Mouse (Mus musculus): ENCODE data around the gene Cnr2.

DNA sequence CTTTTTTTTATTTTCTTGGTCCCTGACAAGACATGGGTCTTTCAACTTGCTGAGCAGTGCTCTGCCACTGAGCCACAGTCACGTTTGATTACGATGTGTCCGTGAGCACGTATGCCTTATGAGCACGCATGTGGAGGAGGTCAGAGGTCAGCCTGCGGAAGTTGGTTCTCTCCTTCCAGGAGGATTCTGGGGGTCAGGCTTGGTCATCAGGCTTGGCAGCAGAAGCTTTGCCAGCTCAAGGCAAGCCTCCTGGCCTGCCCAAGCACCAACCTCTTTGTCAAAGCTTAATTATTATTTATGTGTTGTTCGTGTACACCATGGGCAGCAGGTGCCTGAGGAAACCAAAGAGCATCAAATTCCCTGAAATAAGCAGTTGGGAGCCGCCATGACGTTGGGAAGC, 33.2 kb downstream of the Cnr2 start:
- TF ChIP-seq CTCF (IDR thresholded peaks at IDR 0.05) (no peak), POLR2A (IDR thresholded peaks at IDR 0.05; ENCODE audit: insufficient read depth, low read depth, low read length) (no peak), EP300 (IDR thresholded peaks at IDR 0.05; ENCODE audit: insufficient read depth, low read depth, low read length) (no peak)
